Mouse (Mus musculus) lung, embryonic 16.5 days (tissue): ENCODE results near the gene Ints11. TPM values are rescaled to one million over a fixed set of nuclear protein-coding genes. Genes with fewer than 3 reads are reported as not detected.

Experiments
- ATAC-seq: fragments of 200-750 bp; cut with Nextera tagmentation; 2 replicates; pipeline ENCODE4 v1.8.0; 2017; ENCODE audit warnings: low read depth, mild to moderate bottlenecking, moderate library complexity
- H3K27ac ChIP-seq: fragments of 300-500 bp; sonication (generic); 2 replicates; pipeline ENCODE4 v1.5.1; 2014; ENCODE audit warnings: mild to moderate bottlenecking, control low read depth, low read length
- H3K27me3 ChIP-seq: fragments of 300-500 bp; sonication (generic); 2 replicates; pipeline ENCODE4 v1.6.1; 2014; ENCODE audit warnings: low read depth, low read length, mixed read lengths; ENCODE audit not compliant: control insufficient read depth, insufficient read depth
- H3K36me3 ChIP-seq: fragments of 300-500 bp; sonication (generic); 2 replicates; pipeline ENCODE4 v1.6.1; 2014; ENCODE audit warnings: low read length; ENCODE audit not compliant: control insufficient read depth, insufficient read depth
- H3K4me1 ChIP-seq: fragments of 300-500 bp; sonication (generic); replicated peaks from 2 replicates; pipeline ENCODE4 v1.6.1; 2014; ENCODE audit warnings: low read length, mixed read lengths; ENCODE audit not compliant: control insufficient read depth, insufficient read depth
- H3K4me2 ChIP-seq: fragments of 300-500 bp; sonication (generic); 2 replicates; pipeline ENCODE4 v1.6.1; 2014; ENCODE audit warnings: low read depth, low read length, control low read depth
- H3K4me3 ChIP-seq: fragments of 300-500 bp; sonication (generic); 2 replicates; pipeline ENCODE4 v1.5.1; 2014; ENCODE audit warnings: mild to moderate bottlenecking, low read length, control low read depth
- H3K9ac ChIP-seq: fragments of 300-500 bp; sonication (generic); 2 replicates; pipeline ENCODE4 v1.6.1; 2014; ENCODE audit warnings: low read length, control low read depth
- H3K9me3 ChIP-seq: fragments of 300-500 bp; sonication (generic); 2 replicates; pipeline ENCODE4 v1.6.1; 2016; ENCODE audit warnings: low read length; ENCODE audit not compliant: control insufficient read depth
- WGBS: fragments of 180-500 bp; shearing (Covaris S2); extraction: QIAGEN DNeasy Blood & Tissue Kit; methylation state at CpG from one replicate; pipeline ENCODE4 v1.1.7; 2014; 5-methylcytosine and 5-hydroxymethylcytosine counted together
- microRNA-seq: library from miRNA; unstranded; fragments of <30 nt; microRNA quantifications from one replicate; pipeline ENCODE4, GENCODE M21; 2016
- polyA plus RNA-seq: library from polyadenylated mRNA; unstranded; fragments of >200 nt; fragmentation: Nextera tagmentation; extraction: Ambion mirVana; gene quantifications from 2 replicates; pipeline ENCODE4 v1.2.1, GENCODE M21; 2015

The Ints11 gene
- polyA plus RNA-seq, 1 experiment from 2014 or later: 75.8 TPM

GRCm38 (mm10) chr4:155905634-155906033, 36.3 kb downstream of the Ints11 start:
- Histone ChIP-seq H3K9ac (no peak overlapping the region), H3K4me3 (no peak overlapping the region), H3K4me1 (peaks cover 5% of the 10 kb centered on the region; the same call in 1 of the 2 replicates), H3K4me2 (no peak overlapping the region), H3K27me3 (no peaks in the 10 kb centered on the region), H3K36me3 (peaks cover 27% of the 10 kb centered on the region), H3K9me3 (no peaks in the 10 kb centered on the region), H3K27ac (no peak overlapping the region)
- ATAC-seq: no peak
- WGBS: 84% methylated on average over 13 of the region's 13 CpGs

DNA sequence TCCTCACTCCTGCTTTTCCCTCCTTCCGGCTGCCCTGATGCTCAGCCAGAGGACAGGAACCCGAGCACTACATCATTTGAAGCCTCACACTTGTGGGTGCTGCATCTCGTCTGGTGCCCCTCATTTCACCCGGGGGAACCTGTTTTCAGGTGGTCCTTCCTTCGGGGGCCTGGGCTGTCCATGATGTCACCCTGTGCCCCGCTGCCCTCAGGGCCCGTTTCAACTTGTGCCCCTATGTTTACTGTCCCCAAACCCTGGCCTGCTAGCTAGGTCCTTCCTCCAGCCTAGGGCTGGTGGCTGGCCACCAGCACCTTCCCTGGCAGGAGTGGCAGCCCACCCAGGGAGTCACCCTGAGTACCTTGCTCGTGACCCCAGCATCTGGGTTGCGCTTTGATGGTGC, 36.8 kb downstream of the Ints11 start:
- Histone ChIP-seq H3K9ac (no peak overlapping the region), H3K27ac (no peak overlapping the region), H3K4me2 (no peak overlapping the region), H3K4me3 (no peak overlapping the region), H3K4me1 (peaks cover 3% of the 10 kb centered on the region; the same call in 1 of the 2 replicates), H3K36me3 (peaks cover 27% of the 10 kb centered on the region), H3K27me3 (no peaks in the 10 kb centered on the region), H3K9me3 (no peaks in the 10 kb centered on the region)
- 76% methylated on average over 9 of the region's 9 CpGs for WGBS
- ATAC-seq: no peak

- H3K4me3 ChIP-seq: no peak overlapping the region
- H3K27me3 ChIP-seq: no peaks in the 10 kb centered on the region
- no peak overlapping the region for H3K27ac ChIP-seq
- no peak overlapping the region for H3K9ac ChIP-seq
- H3K4me2 ChIP-seq: no peak overlapping the region
- peaks cover 27% of the 10 kb centered on the region for H3K36me3 ChIP-seq
- no peaks in the 10 kb centered on the region for H3K4me1 ChIP-seq
- H3K9me3 ChIP-seq: no peaks in the 10 kb centered on the region
- ATAC-seq: no peak
- 48% methylated on average over 11 of the region's 11 CpGs for WGBS
These were observed 37.7 kb downstream of the Ints11 start for GRCm38 (mm10) chr4:155907003-155907402.

DNA sequence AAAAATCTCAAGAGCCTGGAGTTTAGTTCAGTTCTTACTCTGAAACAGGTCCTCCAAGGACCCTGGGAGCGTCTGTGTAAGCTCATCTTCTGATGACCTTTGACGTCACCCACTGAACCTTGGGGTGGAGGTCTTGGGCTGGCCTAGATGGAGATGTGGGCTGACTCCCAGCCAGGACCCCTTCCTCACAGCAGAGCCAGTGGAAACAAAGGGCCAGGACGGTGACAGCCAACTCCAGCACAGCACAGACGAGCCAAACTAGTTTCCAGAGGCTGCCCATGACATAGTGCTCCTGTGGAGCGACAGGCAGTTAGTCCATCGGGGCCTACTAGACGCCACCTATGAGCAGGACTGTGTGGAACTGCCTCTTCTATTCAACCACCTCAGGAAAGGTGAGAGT, 38.9 kb downstream of the Ints11 start:
- no peak overlapping the region for H3K4me2 ChIP-seq
- no peak for ATAC-seq
- no peaks in the 10 kb centered on the region for H3K27me3 ChIP-seq
- 68% methylated on average over 7 of the region's 7 CpGs for WGBS
- H3K9ac ChIP-seq: no peak overlapping the region
- H3K4me3 ChIP-seq: no peak overlapping the region
- no peaks in the 10 kb centered on the region for H3K4me1 ChIP-seq
- no peak overlapping the region for H3K27ac ChIP-seq
- H3K9me3 ChIP-seq: no peaks in the 10 kb centered on the region
- H3K36me3 ChIP-seq: peaks cover 17% of the 10 kb centered on the region

- H3K27ac ChIP-seq: no peak overlapping the region
- H3K27me3 ChIP-seq: no peaks in the 10 kb centered on the region
- ATAC-seq: no peak
- WGBS: 82% methylated on average over 4 of the region's 4 CpGs
- no peak overlapping the region for H3K9ac ChIP-seq
- H3K4me1 ChIP-seq: no peaks in the 10 kb centered on the region
- no peaks in the 10 kb centered on the region for H3K9me3 ChIP-seq
- H3K36me3 ChIP-seq: peaks cover 12% of the 10 kb centered on the region
- H3K4me3 ChIP-seq: no peak overlapping the region
- H3K4me2 ChIP-seq: no peak overlapping the region
These were observed 39.4 kb downstream of the Ints11 start for GRCm38 (mm10) chr4:155908751-155909150.

DNA sequence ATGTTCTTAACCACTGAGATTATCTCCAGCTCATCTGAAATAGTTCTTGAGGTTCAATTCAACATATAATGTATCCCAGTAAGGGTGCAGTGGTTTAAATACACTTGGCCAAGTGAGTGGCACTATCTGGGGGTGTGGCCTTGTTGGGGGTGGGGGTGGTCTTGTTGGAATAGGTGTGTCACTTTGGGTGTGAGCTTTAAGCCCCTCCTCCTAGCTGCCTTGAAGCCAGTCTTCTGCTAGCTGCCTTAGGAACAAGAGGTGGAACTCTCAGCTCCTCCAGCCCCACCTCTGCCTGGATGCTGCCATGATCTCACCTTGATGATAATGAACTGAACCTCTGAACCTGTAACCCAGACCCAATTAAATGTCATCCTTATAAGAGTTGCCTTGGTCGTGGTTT, 62.7 kb downstream of the Ints11 start:
- 79% methylated on average over 1 of the region's 1 CpGs for WGBS
- Histone ChIP-seq H3K4me2 (no peak overlapping the region), H3K9ac (no peak overlapping the region), H3K9me3 (no peaks in the 10 kb centered on the region), H3K36me3 (no peaks in the 10 kb centered on the region), H3K27ac (no peak overlapping the region), H3K4me3 (no peak overlapping the region), H3K27me3 (no peaks in the 10 kb centered on the region), H3K4me1 (no peaks in the 10 kb centered on the region)
- no peak for ATAC-seq

Small RNA genes within 50 kb of the gene (microRNA-seq; reads per million reads assigned to microRNA genes)
- gene Gm22991: not detected

Other genes starting within 250 kb of the Ints11 start
- 51.8 and 54.6 TPM in 2 replicates for gene Cdk11b, start 244.7 kb upstream of the Ints11 start, polyA plus RNA-seq
- not detected in 2 replicates for gene Gm10563, start 224.1 kb upstream of the Ints11 start, polyA plus RNA-seq
- 43.3 and 47.2 TPM in 2 replicates for gene Mmp23, start 216.2 kb upstream of the Ints11 start, polyA plus RNA-seq
- 27.8 and 31.9 TPM in 2 replicates for gene Mib2, start 200.3 kb upstream of the Ints11 start, polyA plus RNA-seq
- gene Fndc10, start 175.2 kb upstream of the Ints11 start, polyA plus RNA-seq: 1.3 and 1.4 TPM in 2 replicates
- gene Ssu72, start 164.7 kb upstream of the Ints11 start, polyA plus RNA-seq: 139 and 148 TPM in 2 replicates
- 0.15 and 0.29 TPM in 2 replicates for gene Tmem240, start 134.7 kb upstream of the Ints11 start, polyA plus RNA-seq
- 68.4 and 73.3 TPM in 2 replicates for gene Atad3a, start 108.5 kb upstream of the Ints11 start, polyA plus RNA-seq
- 7.5 and 8.6 TPM in 2 replicates for gene Vwa1, start 94.8 kb upstream of the Ints11 start, polyA plus RNA-seq
- gene Tmem88b, start 83.7 kb upstream of the Ints11 start, polyA plus RNA-seq: 0.15 and 0.21 TPM in 2 replicates
- 0.69 and 1.0 TPM in 2 replicates for gene Ankrd65, start 79.1 kb upstream of the Ints11 start, polyA plus RNA-seq
- gene Mrpl20, start 66.7 kb upstream of the Ints11 start, polyA plus RNA-seq: 177 and 194 TPM in 2 replicates
- 179 and 185 TPM in 2 replicates for gene Ccnl2, start 57.1 kb upstream of the Ints11 start, polyA plus RNA-seq
- 141 and 146 TPM in 2 replicates for gene Aurkaip1, start 38.3 kb upstream of the Ints11 start, polyA plus RNA-seq
- 246 and 255 TPM in 2 replicates for gene Mxra8, start 29.9 kb upstream of the Ints11 start, polyA plus RNA-seq
- 4.5 and 6.0 TPM in 2 replicates for gene Dvl1, start 22.1 kb upstream of the Ints11 start, polyA plus RNA-seq
- 0.24 and 0.30 TPM in 2 replicates for gene Tas1r3, start 6.2 kb upstream of the Ints11 start, polyA plus RNA-seq
- gene Cptp, start 106 bp upstream of the Ints11 start, polyA plus RNA-seq: 15.6 and 16.4 TPM in 2 replicates
- gene Pusl1, start 22.2 kb downstream of the Ints11 start, polyA plus RNA-seq: 39.7 and 43.2 TPM in 2 replicates
- 17.5 and 20.0 TPM in 2 replicates for gene Acap3, start 22.3 kb downstream of the Ints11 start, polyA plus RNA-seq
- gene Ube2j2, start 74.3 kb downstream of the Ints11 start, polyA plus RNA-seq: 77.2 and 86.4 TPM in 2 replicates
- 37.2 and 39.3 TPM in 2 replicates for gene C1qtnf12, start 92.8 kb downstream of the Ints11 start, polyA plus RNA-seq
- 12.2 and 12.8 TPM in 2 replicates for gene B3galt6, start 123.1 kb downstream of the Ints11 start, polyA plus RNA-seq
- 156 and 162 TPM in 2 replicates for gene Sdf4, start 123.3 kb downstream of the Ints11 start, polyA plus RNA-seq
- 1.1 and 2.4 TPM in 2 replicates for gene Tnfrsf4, start 144.3 kb downstream of the Ints11 start, polyA plus RNA-seq
- gene Tnfrsf18, start 156.6 kb downstream of the Ints11 start, polyA plus RNA-seq: 1.5 and 2.3 TPM in 2 replicates
- 2.8 and 4.0 TPM in 2 replicates for gene Ttll10, start 189.9 kb downstream of the Ints11 start, polyA plus RNA-seq
- gene 9430015G10Rik, start 240.4 kb downstream of the Ints11 start, polyA plus RNA-seq: 37.9 and 42.0 TPM in 2 replicates